Comparison of ENCODE assay signal across 20 mouse cellular contexts in genomic region chr6:38232917-38233316, GRCm38 (mm10). TPM values are rescaled to one million over a fixed set of nuclear protein-coding genes. Genes with fewer than 3 reads are reported as not detected.
DNase-seq lines count a peak whose midpoint lies in the region; ATAC-seq and TF ChIP-seq lines count a peak whose summit lies in the region.
"Had no signal": no experiment of that assay in that cellular context is flagged by ENCODE, and none has a peak within 500 bp of the region (broad histone marks: within the 10 kb centered on the region; RNA-seq: fewer than 3 reads in every experiment).

No protein-coding gene starts in this region.

- H3K4me3 ChIP-seq in midbrain, embryonic 10.5 days = no peak overlapping the region
- H3K4me3 ChIP-seq in midbrain, embryonic 13.5 days (replicated peaks) = no peak overlapping the region
- H3K4me3 ChIP-seq in embryonic facial prominence, embryonic 10.5 days = no peak overlapping the region
- no peak overlapping the region for H3K4me3 ChIP-seq in hindbrain, postnatal 0 days (ENCODE audit: low read length)
- H3K4me3 ChIP-seq: forebrain, embryonic 15.5 days; heart, embryonic 10.5 days had no signal

- WGBS in midbrain, embryonic 10.5 days = 83% methylated on average over 3 of the region's 3 CpGs
- WGBS in midbrain, embryonic 13.5 days = 70% methylated on average over 3 of the region's 3 CpGs
- WGBS in embryonic facial prominence, embryonic 10.5 days = 78% methylated on average over 3 of the region's 3 CpGs
- WGBS in hindbrain, postnatal 0 days = 74% methylated on average over 3 of the region's 3 CpGs

- peaks cover 16% of the 10 kb centered on the region for H3K4me1 ChIP-seq in midbrain, embryonic 10.5 days
- peaks cover 15% of the 10 kb centered on the region for H3K4me1 ChIP-seq in midbrain, embryonic 13.5 days (replicated peaks)
- peaks cover 19% of the 10 kb centered on the region for H3K4me1 ChIP-seq in embryonic facial prominence, embryonic 10.5 days
- no peaks in the 10 kb centered on the region for H3K4me1 ChIP-seq in hindbrain, postnatal 0 days (ENCODE audit: insufficient read depth, low read length)

- DNase-seq in cerebellum, postnatal 10 days = peak; percentile 29 to 38
- no peak for DNase-seq in cerebellum, adult 9-10 months
- DNase-seq in midbrain, embryonic 10.5 days (ENCODE audit: low spot score) = no peak
- no peak for DNase-seq in embryonic facial prominence, embryonic 10.5 days (ENCODE audit: low spot score)
- no peak for DNase-seq in hindbrain, postnatal 0 days (ENCODE audit: low spot score)
- DNase-seq in adrenal gland, postnatal 25 days = no peak
- no peak for DNase-seq in kidney, adult 8-10 months
- DNase-seq: adrenal gland, adult 8-10 months; B cell, adult 2 months; cerebellum, adult 11-12 months; cerebellum, adult 9-11 months; gastrocnemius, postnatal 10 days; heart, adult 18-20 months; heart, postnatal 10 days; heart, postnatal 4 days had no signal

- peaks cover 13% of the 10 kb centered on the region for H3K36me3 ChIP-seq in midbrain, embryonic 10.5 days
- no peaks in the 10 kb centered on the region for H3K36me3 ChIP-seq in midbrain, embryonic 13.5 days
- peaks cover 17% of the 10 kb centered on the region for H3K36me3 ChIP-seq in embryonic facial prominence, embryonic 10.5 days (replicated peaks)
- no peaks in the 10 kb centered on the region for H3K36me3 ChIP-seq in hindbrain, postnatal 0 days (ENCODE audit: insufficient read depth, low read length)
- H3K36me3 ChIP-seq: forebrain, embryonic 15.5 days; G1E had no signal

- no peak for TF ChIP-seq CTCF in hindbrain, postnatal 0 days (IDR thresholded peaks at IDR 0.05; ENCODE audit: low read depth)

- H3K9me3 ChIP-seq in midbrain, embryonic 10.5 days (replicated peaks) = peaks cover 13% of the 10 kb centered on the region; the same call in 1 of the 2 replicates
- no peaks in the 10 kb centered on the region; the same call in 1 of the 2 replicates for H3K9me3 ChIP-seq in midbrain, embryonic 13.5 days
- peaks cover 12% of the 10 kb centered on the region; the same call in 1 of the 2 replicates for H3K9me3 ChIP-seq in embryonic facial prominence, embryonic 10.5 days
- H3K9me3 ChIP-seq in hindbrain, postnatal 0 days (ENCODE audit: low read length) = no peaks in the 10 kb centered on the region
- H3K9me3 ChIP-seq: forebrain, embryonic 15.5 days; G1E; heart, embryonic 10.5 days had no signal

- ATAC-seq in midbrain, embryonic 13.5 days = no peak
- ATAC-seq in hindbrain, postnatal 0 days = no peak
- ATAC-seq: CD4-positive, CD25-positive, alpha-beta regulatory T cell, adult 4 months had no signal

- 0 out of 2 replicates have a peak overlapping the region, but pooled peaks have one; percentile 42 for H3K27ac ChIP-seq in midbrain, embryonic 10.5 days (replicated peaks)
- H3K27ac ChIP-seq in midbrain, embryonic 13.5 days = no peak overlapping the region
- peak overlapping the region; percentile 57; the same call in 1 of the 2 replicates for H3K27ac ChIP-seq in embryonic facial prominence, embryonic 10.5 days (replicated peaks)
- peak overlapping the region; percentile 64; the same call in 1 of the 2 replicates for H3K27ac ChIP-seq in hindbrain, postnatal 0 days
- H3K27ac ChIP-seq: forebrain, embryonic 15.5 days; heart, embryonic 10.5 days had no signal

- no peaks in the 10 kb centered on the region for H3K27me3 ChIP-seq in midbrain, embryonic 10.5 days (ENCODE audit: low read depth, poor library complexity, severe bottlenecking)
- H3K27me3 ChIP-seq in midbrain, embryonic 13.5 days = no peaks in the 10 kb centered on the region
- H3K27me3 ChIP-seq in embryonic facial prominence, embryonic 10.5 days (replicated peaks; ENCODE audit: low read depth, poor library complexity, severe bottlenecking) = no peaks in the 10 kb centered on the region
- no peaks in the 10 kb centered on the region for H3K27me3 ChIP-seq in hindbrain, postnatal 0 days (ENCODE audit: insufficient read depth, low read length)
- H3K27me3 ChIP-seq: forebrain, embryonic 15.5 days had no signal

- H3K4me2 ChIP-seq in midbrain, embryonic 13.5 days (replicated peaks) = no peak overlapping the region
- no peak overlapping the region for H3K4me2 ChIP-seq in hindbrain, postnatal 0 days (ENCODE audit: low read depth, low read length)
- H3K4me2 ChIP-seq: forebrain, embryonic 15.5 days had no signal

- no peak overlapping the region for H3K9ac ChIP-seq in midbrain, embryonic 13.5 days (replicated peaks)
- H3K9ac ChIP-seq in hindbrain, postnatal 0 days (replicated peaks; ENCODE audit: low read length) = no peak overlapping the region
- H3K9ac ChIP-seq: forebrain, embryonic 15.5 days had no signal

RNA-seq across cellular contexts. Expression of gene D630045J12Rik, which starts 20.9 kb away (rescaled TPM):
- 5.6 and 7.2 TPM in 2 replicates for polyA plus RNA-seq in midbrain, embryonic 10.5 days (2016; fragmentation: Nextera tagmentation; extraction: Ambion mirVana)
- 14.4 and 16.6 TPM in 2 replicates for polyA plus RNA-seq in midbrain, embryonic 13.5 days (2015; fragmentation: Nextera tagmentation; extraction: Ambion mirVana)
- polyA plus RNA-seq in embryonic facial prominence, embryonic 10.5 days (2016; fragmentation: Nextera tagmentation; extraction: Ambion mirVana) = 7.4 and 8.1 TPM in 2 replicates
- total RNA-seq in hindbrain, postnatal 0 days (2014; rRNA removed) = 31.9 and 32.0 TPM in 2 replicates
- polyA plus RNA-seq in hindbrain, postnatal 0 days (2015; fragmentation: Nextera tagmentation; extraction: Ambion mirVana) = 6.4 and 7.6 TPM in 2 replicates
- 4.3 and 5.1 TPM in 2 replicates for total RNA-seq in adrenal gland, postnatal 25 days (2021)

Comparison
In these comparisons a context has a peak if more than half of its experiments do, and no peak if none do; other contexts are left out.
1. DNase-seq: peak in cerebellum, postnatal 10 days (2 of 2); none in cerebellum, adult 9-10 months (single experiment), midbrain, embryonic 10.5 days (single experiment), embryonic facial prominence, embryonic 10.5 days (single experiment), hindbrain, postnatal 0 days (single experiment), adrenal gland, postnatal 25 days (single experiment) and kidney, adult 8-10 months (0 of 2).